Mouse (Mus musculus) spleen, postnatal 4 days (tissue): ENCODE measurements around the gene Zfp969.
"Not testable (repeated sequence)": the region's sequence is repeated elsewhere in the genome, so short reads cannot be mapped to it uniquely, and the experiment has no call there.

ENCODE experiments used
- DNase-seq, 2 experiments: peaks; one replicate each; pipeline ENCODE4 v3.0.0; 2022; ENCODE audit warnings: low spot score in 2 of 2

Zfp969 gene

DNA sequence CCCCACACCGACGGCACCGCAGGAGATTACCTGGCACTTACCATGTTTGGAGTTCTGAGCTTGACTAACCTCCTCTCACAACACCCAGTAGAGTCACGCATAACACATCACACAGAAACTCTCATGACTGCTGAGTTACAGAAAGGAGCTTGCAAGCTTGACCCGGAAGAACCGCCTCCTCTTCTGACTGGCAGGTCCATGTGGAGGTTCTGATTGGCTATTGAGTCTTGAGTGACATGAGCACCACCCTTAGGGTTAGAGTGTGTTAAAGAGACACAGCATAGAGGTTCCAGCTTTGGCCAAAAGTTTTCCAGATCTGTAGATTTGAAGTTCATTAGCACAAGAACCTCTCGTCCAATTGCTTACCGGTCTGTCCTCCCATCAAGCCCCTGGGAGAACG is at the start of gene Zfp969:
TSS of gene Zfp969 (minus strand) at position 101 of the 400 bp plus-strand sequence.
- not testable (repeated sequence) for DNase-seq

DNA sequence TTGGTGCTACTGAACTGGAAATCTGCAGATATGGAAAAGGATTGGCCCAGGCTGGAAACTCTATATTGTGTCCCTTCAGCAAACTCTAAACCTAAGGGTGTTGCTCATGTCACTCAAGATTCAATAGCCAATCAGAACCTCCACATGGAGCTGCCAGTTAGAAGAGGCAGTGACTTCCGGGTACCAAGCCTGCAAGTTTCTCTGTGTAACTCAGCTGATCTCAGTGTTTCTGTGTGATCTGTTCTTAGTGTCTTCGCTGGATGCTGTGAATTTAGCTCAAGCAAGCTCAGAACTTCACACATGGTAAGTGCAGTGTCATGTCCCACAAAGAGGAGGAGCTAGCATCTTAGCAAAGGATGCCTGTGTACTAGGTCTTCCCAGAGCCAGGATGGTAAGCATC is 37.8 kb upstream of the Zfp969 start, which contains the start of gene Gm2007:
TSS of gene Gm2007 (plus strand) at position 301 of the 400 bp plus-strand sequence.
- not testable (repeated sequence) for DNase-seq

DNA sequence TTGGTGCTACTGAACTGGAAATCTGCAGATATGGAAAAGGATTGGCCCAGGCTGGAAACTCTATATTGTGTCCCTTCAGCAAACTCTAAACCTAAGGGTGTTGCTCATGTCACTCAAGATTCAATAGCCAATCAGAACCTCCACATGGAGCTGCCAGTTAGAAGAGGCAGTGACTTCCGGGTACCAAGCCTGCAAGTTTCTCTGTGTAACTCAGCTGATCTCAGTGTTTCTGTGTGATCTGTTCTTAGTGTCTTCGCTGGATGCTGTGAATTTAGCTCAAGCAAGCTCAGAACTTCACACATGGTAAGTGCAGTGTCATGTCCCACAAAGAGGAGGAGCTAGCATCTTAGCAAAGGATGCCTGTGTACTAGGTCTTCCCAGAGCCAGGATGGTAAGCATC is 59.8 kb downstream of the Zfp969 start, which contains the start of gene Gm11007:
TSS of gene Gm11007 (plus strand) at position 301 of the 400 bp plus-strand sequence.
- DNase-seq: not testable (repeated sequence)
